Mouse (Mus musculus): ENCODE data around the gene Lrtm2.
"Not testable (repeated sequence)": the region's sequence is repeated elsewhere in the genome, so short reads cannot be mapped to it uniquely, and the experiment has no call there.

The Lrtm2 gene

DNA sequence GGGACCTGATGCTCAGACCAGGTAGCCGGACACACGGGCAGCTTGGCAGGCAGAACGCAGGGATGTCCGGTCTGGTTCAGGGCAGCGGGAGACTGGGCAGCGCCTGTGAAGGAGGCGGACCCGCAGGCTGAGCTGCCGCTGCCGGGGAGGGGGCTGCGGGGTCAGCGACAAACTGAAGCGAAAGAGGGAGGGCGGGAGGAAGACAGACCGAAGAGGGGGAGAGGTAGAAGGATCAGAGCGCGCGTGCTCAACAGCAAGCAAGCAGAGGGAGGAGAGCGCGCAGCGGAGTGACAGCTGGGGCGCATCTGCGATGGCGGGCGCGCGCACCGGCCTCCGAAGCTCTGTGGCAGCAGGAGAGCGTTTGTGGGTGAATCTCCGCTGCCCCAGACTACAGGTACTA lies at the start of gene Lrtm2:
Lrtm2 (minus strand) TSS at position 261 of the 400 bp plus-strand sequence.
- peak; percentile 46 for DNase-seq (ENCODE audit: low read depth, low spot score)

- no peak for DNase-seq (ENCODE audit: low read depth, low spot score)
Observed at GRCm38 (mm10) chr6:119378631-119379030, 48.1 kb upstream of the Lrtm2 start.

- DNase-seq (ENCODE audit: low read depth, low spot score): no peak
Observed at GRCm38 (mm10) chr6:119377613-119378012, 47.0 kb upstream of the Lrtm2 start.

DNA sequence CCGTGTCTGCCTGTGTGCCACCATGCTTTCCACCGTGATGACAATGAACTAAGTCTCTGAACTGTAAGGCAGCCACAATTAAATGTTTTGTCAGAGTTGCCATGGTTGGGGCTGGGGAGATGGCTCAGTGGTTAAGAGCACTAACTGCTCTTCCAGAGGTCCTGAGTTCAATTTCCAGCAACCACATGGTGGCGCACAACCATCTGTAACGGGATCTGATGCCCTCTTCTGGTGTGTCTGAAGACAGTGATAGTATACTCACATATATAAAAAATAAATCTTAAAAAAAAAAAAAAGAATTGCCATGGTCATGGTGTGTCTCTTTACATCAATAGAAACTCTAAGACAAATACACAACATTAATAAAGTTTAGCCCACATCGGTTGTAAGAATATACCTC lies 44.5 kb upstream of the Lrtm2 start:
- no peak for DNase-seq (ENCODE audit: low read depth, low spot score)

DNA sequence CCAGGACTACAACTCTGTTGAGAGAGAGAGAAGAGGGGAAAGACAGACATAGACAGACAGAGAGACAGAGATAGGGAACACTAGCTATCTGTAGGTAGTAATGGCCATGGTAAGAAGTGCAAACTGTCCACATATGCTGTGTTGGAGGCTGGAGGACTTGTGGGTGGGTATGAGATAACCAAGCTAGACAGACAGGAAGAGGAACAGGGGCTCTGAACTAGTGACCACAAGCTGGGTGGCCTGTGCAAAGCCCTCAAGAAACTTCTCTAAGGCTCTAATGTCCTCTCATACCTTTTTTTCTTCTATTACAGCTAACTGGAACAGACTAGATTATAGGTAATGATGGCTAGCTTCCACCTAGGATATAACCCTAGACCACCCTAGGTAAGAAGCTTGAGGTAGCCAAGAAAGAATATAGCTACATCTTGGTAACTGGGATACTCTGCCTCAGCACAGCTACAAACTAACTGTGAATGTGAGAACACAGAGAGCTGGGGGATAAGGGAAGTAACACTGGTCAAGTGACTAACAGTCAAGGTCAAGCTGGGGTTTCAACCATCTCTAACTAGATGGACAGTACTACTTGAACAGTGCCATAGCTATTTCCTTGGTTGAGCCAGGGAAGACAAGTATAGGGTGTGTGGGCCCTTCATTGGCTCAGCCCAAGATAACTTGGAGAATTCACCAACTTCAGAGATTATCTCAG lies 42.6 kb upstream of the Lrtm2 start:
- no peak for DNase-seq (ENCODE audit: low read depth, low spot score)

GRCm38 (mm10) chr6:119372237-119372636 lies 41.7 kb upstream of the Lrtm2 start:
- no peak for DNase-seq (ENCODE audit: low read depth, low spot score)

DNA sequence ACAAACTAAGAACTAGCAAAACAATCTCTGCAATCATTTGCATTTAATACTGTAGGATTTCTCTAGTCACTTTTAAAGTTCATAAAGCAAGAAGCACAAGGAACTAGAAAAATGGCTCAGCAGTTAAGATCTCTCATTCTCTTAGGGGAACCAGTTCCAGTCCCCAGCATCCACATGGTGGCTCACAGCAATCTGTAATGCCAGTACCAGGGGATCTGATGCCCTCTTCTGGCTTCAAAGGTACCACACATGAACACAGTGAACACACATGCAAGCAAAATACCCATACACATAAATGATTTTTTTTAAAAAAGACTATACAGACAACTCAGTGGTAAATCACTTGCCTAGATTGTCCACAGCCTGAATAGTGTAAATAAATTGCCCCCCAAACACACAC lies 41.1 kb upstream of the Lrtm2 start:
- DNase-seq (ENCODE audit: low read depth, low spot score): no peak

DNA sequence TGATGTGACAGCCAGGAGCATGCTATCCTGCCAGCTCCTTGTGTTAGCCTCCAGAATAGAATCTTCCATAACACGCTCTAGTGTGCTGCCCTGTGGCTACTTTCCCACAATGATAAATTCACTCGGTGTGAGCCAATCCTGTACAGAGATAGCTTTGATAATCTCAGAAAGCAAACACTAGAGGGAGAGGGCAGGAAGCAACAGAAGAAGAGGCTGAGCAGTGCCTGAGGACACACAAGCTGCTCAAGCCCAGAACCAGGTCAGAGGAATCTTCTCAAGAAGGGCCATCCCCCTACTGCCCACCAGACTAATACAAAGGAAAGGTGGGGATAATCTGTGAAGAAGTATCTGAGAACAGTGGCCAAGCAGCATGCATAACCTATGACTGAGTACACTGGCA lies 36.8 kb upstream of the Lrtm2 start:
- DNase-seq (ENCODE audit: low read depth, low spot score): no peak

GRCm38 (mm10) chr6:119366800-119367199 lies 36.2 kb upstream of the Lrtm2 start:
- not testable (repeated sequence) for DNase-seq (ENCODE audit: low read depth, low spot score)

GRCm38 (mm10) chr6:119363593-119363992 lies 33.0 kb upstream of the Lrtm2 start:
- DNase-seq (ENCODE audit: low read depth, low spot score): no peak

DNA sequence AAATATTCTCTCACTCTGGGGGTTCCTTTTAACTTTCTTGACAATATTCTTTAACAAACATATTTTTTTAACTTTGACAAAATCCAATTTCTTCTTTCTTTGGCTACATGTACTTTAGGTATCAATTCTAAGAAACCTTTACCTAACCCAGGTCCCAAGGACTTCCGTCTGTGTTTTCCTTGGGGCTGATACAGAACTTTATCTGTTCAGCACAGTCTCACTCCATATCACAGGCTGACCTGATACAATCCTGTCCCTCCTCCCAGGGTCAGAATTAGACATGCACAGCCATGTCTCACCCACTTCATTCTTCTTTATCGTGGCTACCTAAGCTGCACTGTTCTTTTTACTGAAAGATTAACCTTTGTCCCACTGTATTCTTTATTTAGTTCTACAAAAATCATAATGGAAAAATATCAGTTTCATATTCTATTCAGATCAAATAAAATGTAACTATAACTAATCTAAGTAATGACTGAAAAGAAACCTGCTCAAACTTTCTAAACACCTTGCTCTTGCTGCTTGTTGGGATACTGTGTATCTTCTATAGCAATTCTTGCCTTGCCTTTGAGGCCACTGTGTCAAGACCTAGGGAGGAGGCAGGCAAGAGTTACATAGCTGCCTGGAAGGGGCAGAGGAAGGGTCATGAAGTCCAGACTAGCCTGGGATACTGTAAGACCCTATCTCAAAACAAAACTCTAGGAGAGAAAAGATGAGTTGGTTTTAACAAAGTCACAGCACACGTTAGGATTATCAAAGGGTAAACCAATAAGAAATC lies 30.5 kb upstream of the Lrtm2 start:
- no peak for DNase-seq (ENCODE audit: low read depth, low spot score)

DNA sequence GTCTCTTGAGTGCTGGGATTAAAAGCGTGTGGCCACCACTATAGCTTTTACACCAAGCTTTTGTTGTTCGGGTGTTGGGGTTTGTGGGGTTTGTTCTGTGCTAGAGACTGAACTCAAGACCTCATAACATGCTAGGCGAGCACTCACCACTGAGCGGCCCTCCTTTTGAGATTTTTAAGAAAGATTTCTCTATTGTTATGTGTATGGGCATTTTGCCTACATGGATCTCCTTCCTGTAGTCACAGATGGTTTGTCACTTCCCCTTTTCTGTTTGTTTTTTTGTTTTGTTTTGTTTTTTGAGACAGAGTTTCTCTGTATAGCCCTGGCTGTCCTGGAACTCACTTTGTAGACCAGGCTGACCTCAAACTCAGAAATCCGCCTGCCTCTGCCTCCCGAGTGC lies 29.7 kb upstream of the Lrtm2 start:
- DNase-seq (ENCODE audit: low read depth, low spot score): not testable (repeated sequence)

GRCm38 (mm10) chr6:119358020-119358571 lies 27.5 kb upstream of the Lrtm2 start:
- no peak for DNase-seq (ENCODE audit: low read depth, low spot score)

DNA sequence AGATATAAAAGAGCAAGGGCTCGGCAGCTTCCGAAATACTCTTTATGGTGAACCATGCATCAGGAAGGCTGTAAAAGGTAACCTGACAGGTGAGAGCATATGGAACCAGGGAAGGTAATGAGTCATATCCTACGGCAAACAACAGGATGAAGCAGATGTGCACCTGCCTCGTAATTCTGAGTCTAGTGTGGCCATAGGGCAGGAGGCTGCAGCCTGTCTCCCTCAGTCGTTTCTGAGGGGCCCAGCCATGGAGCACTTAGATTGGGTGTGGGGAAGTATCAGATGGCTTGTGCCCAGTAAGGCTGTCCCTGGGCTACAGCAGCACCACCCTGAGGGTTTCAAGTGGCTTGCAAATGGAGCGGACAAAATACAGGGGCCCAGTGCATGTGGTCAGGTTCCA lies 21.9 kb upstream of the Lrtm2 start:
- DNase-seq (ENCODE audit: low read depth, low spot score): no peak

- DNase-seq (ENCODE audit: low read depth, low spot score): no peak
Observed at GRCm38 (mm10) chr6:119351656-119352055, 21.1 kb upstream of the Lrtm2 start.

DNA sequence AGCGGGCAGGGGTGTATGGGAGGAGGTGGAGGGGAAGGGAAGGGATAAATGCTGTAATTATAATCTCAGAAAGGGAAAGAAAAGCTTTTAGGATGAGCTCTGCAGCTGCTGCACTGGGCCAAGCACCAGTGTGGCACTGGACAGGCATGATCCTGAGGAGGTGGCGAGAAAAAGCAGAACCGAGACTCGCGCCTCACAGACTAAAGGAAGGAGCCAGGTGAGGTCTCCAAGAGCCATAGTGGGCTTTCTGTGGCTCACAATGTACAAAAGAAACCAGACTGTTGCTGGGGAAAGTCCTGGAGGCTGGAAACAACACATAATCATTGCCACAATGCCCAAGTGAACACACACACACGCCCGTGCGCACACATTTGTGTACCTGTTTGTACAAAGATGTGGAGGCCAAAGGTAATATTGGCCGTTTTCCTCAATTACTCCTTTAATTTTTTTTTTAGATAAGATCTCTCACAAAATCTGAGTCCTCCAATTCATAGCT lies 20.2 kb upstream of the Lrtm2 start:
- no peak for DNase-seq (ENCODE audit: low read depth, low spot score)

- DNase-seq (ENCODE audit: low read depth, low spot score): peak; percentile 74
Observed at GRCm38 (mm10) chr6:119348234-119348633, 17.7 kb upstream of the Lrtm2 start.

DNA sequence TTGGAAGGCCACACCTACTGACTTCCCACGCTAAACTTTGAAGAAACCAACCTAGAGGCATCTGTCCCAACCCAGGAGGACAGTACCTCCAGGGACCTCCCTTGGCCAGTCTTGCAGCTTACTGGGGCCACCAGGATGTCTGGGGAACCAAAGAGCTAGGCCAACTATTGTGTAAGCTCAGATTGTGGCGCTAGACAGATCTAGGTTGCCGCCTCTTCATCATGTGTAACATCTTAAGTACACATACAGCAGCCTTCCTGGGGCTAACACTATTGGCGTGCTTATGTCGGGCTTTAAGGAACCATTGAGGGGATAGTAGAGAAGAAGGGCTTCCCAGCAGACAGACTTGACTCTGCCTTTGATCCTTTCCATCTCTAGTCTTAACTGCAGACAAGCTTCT lies 17.2 kb upstream of the Lrtm2 start:
- no peak for DNase-seq (ENCODE audit: low read depth, low spot score)

DNA sequence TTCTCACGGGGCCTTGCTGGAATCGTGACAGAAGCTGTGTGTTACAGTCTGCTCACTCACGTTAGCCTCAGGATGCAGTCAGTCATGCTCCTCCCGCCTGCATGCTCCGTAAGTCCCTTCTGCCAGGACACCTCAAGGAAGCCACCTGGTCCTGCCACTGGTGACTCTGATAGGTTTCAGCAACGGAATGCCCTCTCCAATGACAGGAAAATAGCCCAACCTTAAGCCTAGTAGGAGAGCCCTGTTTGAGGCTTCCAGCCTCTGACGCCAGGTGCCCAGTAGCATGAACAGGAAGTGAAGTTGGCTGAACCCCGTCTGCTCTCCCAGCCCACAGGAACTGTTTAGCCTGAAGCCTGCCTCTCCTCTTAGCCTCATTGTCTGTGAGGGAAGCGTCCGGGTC lies 15.7 kb upstream of the Lrtm2 start:
- DNase-seq (ENCODE audit: low read depth, low spot score): no peak

GRCm38 (mm10) chr6:119341409-119341808 lies 10.8 kb upstream of the Lrtm2 start:
- peak; percentile 56 for DNase-seq (ENCODE audit: low read depth, low spot score)

- DNase-seq (ENCODE audit: low read depth, low spot score): peak; percentile 84
Observed at GRCm38 (mm10) chr6:119338121-119338912, 7.8 kb upstream of the Lrtm2 start.

DNA sequence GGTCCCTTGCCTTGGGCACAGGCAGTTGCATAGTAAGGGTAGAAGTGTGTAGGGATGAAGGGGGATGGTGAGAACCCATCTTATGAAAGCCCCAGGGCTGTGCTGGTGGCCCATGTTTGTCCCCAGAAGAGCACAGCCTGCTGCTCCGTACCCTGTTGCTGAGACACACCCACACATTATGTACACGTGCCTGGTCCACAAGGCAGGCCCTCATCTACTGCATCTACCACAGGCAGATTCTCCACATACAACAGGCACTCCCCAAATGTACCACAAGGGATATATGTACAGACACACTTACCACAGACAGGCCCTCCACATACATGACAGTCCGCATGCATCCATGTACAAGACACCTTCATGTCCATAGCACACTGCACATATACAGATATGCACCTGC lies 6.7 kb upstream of the Lrtm2 start:
- no peak for DNase-seq (ENCODE audit: low read depth, low spot score)

Measured in R1 (cell line).